Mouse (Mus musculus) thymus, adult 2 months (tissue): ENCODE results near the gene Cnpy4. TPM values are rescaled to one million over a fixed set of nuclear protein-coding genes. Genes with fewer than 3 reads are reported as not detected.
A peak's percentile ranks its signal among the peaks of the same experiment; 100 is the strongest.

Experiments
- DNase-seq: peaks from one replicate; pipeline ENCODE4 v3.0.0; 2021
- H3K27ac ChIP-seq: fragments of 200-500 bp; 2 replicates; pipeline ENCODE4 v1.5.1; 2012; ENCODE audit warnings: low read length, control low read depth; ENCODE audit not compliant: control insufficient read depth, insufficient read depth
- H3K27me3 ChIP-seq: fragments of 200-500 bp; 2 replicates; pipeline ENCODE4 v1.6.1; 2012; ENCODE audit warnings: mild to moderate bottlenecking, low read length, moderate library complexity, mixed read lengths; ENCODE audit not compliant: control insufficient read depth, insufficient read depth
- H3K36me3 ChIP-seq: fragments of 200-500 bp; 2 replicates; pipeline ENCODE4 v1.6.1; 2012; ENCODE audit warnings: mild to moderate bottlenecking, low read length, moderate library complexity; ENCODE audit not compliant: control insufficient read depth, insufficient read depth
- H3K4me1 ChIP-seq: fragments of 200-500 bp; replicated peaks from 2 replicates; pipeline ENCODE4 v1.6.1; 2012; ENCODE audit warnings: low read length; ENCODE audit not compliant: control insufficient read depth, insufficient read depth
- H3K4me3 ChIP-seq: fragments of 200-500 bp; 2 replicates; pipeline ENCODE4 v1.5.1; 2012; ENCODE audit warnings: mild to moderate bottlenecking, low read length, control low read depth, moderate library complexity; ENCODE audit not compliant: control insufficient read depth, insufficient read depth
- CTCF ChIP-seq: fragments of 200-500 bp; IDR thresholded peaks from 2 replicates; pipeline ENCODE4 v1.5.1; 2012; ENCODE audit warnings: mild to moderate bottlenecking, control low read depth, low read length, moderate library complexity, borderline replicate concordance; ENCODE audit not compliant: control insufficient read depth, poor library complexity, insufficient read depth; ENCODE audit errors: extremely low read depth
- POLR2A ChIP-seq: fragments of 200-500 bp; IDR thresholded peaks from 2 replicates; pipeline ENCODE4 v1.6.1; 2012; ENCODE audit warnings: mild to moderate bottlenecking, low read length, control low read depth, moderate library complexity; ENCODE audit not compliant: control insufficient read depth, poor library complexity, insufficient read depth; ENCODE audit errors: extremely low read depth
- WGBS: fragments of 180-500 bp; shearing (Covaris S2); methylation state at CpG from one replicate; pipeline ENCODE4 v1.1.7; 2018; 5-methylcytosine and 5-hydroxymethylcytosine counted together
- polyA plus RNA-seq: library from polyadenylated mRNA; depleted of rRNA; stranded (reverse); fragments of >200 nt; gene quantifications from 2 replicates; pipeline ENCODE4 v1.2.3, GENCODE M21; 2012

Gene Cnpy4
- polyA plus RNA-seq, 1 experiment: 9.2 TPM

GRCm38 (mm10) chr5:138173217-138173616, 14.1 kb upstream of the Cnpy4 start:
- WGBS: 90% methylated on average over 3 of the region's 3 CpGs
- H3K4me1 ChIP-seq: 0 out of 2 replicates have a peak, but pooled peaks cover 3% of the 10 kb centered on the region
- peaks cover 24% of the 10 kb centered on the region for H3K36me3 ChIP-seq
- H3K27ac ChIP-seq: no peak overlapping the region
- TF ChIP-seq CTCF (no peak), POLR2A (no peak)
- no peak overlapping the region for H3K4me3 ChIP-seq
- H3K27me3 ChIP-seq: no peaks in the 10 kb centered on the region
- no peak for DNase-seq

- H3K36me3 ChIP-seq: no peaks in the 10 kb centered on the region; the same call in 1 of the 2 replicates
- WGBS: under 1% methylated on average over 10 of the region's 10 CpGs
- TF ChIP-seq CTCF: no peak
- peak; percentile 71 for DNase-seq
- H3K4me3 ChIP-seq: peak overlapping the region; percentile 92
- H3K4me1 ChIP-seq: peaks cover 5% of the 10 kb centered on the region; the same call in 1 of the 2 replicates
- peak overlapping the region; percentile 71; the same call in 1 of the 2 replicates for H3K27ac ChIP-seq
- no peaks in the 10 kb centered on the region for H3K27me3 ChIP-seq
These were observed 499 bp downstream of the Cnpy4 start for GRCm38 (mm10) chr5:138187661-138188306.

DNA sequence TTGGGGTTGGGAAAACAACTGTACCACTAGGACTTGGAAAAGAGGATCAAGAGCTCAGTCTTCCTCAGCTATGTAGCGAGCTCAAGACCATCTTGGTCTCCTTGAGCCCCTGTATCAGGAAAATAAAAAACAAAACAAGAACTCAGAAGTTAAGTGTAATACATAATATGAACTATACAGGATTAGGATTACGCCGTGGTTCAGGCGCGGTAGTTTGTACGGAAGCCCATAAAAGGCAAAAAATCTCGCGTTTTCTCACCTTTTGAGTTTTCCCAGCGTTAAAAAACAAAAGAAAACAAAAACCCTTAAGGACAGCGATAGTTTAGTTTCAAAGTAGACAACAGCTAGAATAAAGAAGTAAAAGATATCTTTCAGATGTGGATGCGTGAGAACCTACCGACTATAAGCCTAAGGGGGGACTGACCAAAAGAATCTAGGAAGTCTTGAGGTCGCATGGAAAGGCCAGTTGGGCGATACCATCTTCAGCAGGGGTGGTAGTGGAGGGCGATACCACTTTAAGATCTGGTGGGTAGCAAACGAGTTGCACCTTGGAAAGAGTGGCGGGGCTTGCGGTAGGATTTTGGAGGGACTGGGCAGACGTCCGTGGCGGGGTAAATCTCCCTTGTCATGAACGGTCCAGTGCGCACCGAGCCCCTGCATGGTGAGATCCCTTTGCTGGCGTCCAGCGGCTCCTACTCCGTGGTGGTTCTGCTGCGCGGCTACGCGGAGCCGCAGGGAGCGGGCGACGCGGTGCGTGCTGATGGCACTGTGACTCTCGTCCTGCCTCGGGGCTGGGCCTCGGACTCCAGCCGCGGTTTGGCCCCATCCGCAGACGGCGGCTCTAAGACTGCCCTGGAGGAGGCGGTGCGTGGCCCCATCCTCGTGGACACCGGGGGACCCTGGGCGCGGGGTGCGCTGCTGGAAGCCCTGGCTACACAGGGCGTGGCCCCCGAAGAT, 6.8 kb downstream of the Cnpy4 start, which contains the start of gene Mblac1:
Gene Mblac1, plus strand, starts transcription at position 544 of the 957 bp plus-strand sequence.
- TF ChIP-seq POLR2A (peak; percentile 17; the same call in 1 of the 2 replicates), CTCF (0 out of 2 replicates have a peak, but pooled peaks have one; percentile 60)
- Histone ChIP-seq H3K36me3 (no peaks in the 10 kb centered on the region), H3K27me3 (no peaks in the 10 kb centered on the region), H3K27ac (no peak within 1 kb of the TSS), H3K4me3 (peak within 1 kb of the TSS; percentile 54), H3K4me1 (peaks cover 5% of the 10 kb centered on the region)
- 3% methylated on average over 54 of the region's 54 CpGs for WGBS
- DNase-seq: peak; percentile 83

- H3K4me1 ChIP-seq: peaks cover 5% of the 10 kb centered on the region
- 3% methylated on average over 29 of the region's 29 CpGs for WGBS
- no peak overlapping the region for H3K27ac ChIP-seq
- H3K4me3 ChIP-seq: peak overlapping the region; percentile 54
- H3K36me3 ChIP-seq: no peaks in the 10 kb centered on the region
- peak; percentile 35 for DNase-seq
- H3K27me3 ChIP-seq: no peaks in the 10 kb centered on the region
- TF ChIP-seq POLR2A (no peak), CTCF (no peak)
These were observed 7.6 kb downstream of the Cnpy4 start for GRCm38 (mm10) chr5:138194755-138195345.

- Histone ChIP-seq H3K4me1 (peaks cover 5% of the 10 kb centered on the region), H3K36me3 (no peaks in the 10 kb centered on the region), H3K27me3 (no peaks in the 10 kb centered on the region), H3K4me3 (no peak overlapping the region), H3K27ac (no peak overlapping the region)
- TF ChIP-seq POLR2A (no peak), CTCF (no peak)
- DNase-seq: no peak
- WGBS: 69% methylated on average over 7 of the region's 7 CpGs
These were observed 8.2 kb downstream of the Cnpy4 start for GRCm38 (mm10) chr5:138195463-138195862.

DNA sequence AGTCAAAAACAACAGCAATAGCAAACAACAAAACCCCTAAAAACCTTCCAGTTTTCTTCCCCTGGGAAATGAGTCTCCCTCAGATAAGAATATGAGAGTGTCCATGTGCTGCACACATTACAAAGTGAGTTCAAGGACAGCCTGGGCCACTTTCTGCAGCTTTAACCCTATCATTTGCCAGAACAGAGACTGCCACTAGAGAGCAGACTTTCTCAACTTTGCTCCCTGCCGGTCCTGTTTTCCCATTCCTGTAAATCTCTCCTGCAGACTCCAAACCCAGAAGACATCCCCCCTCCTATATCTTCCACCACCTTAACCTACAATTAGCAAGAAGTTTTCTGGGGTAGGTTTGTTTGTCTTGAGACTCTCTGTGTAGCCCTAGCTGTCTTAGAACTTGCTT, 12.3 kb downstream of the Cnpy4 start:
- 27% methylated on average over 1 of the region's 1 CpGs for WGBS
- Histone ChIP-seq H3K27ac (no peak overlapping the region), H3K4me1 (peaks cover 5% of the 10 kb centered on the region), H3K36me3 (no peaks in the 10 kb centered on the region), H3K4me3 (no peak overlapping the region), H3K27me3 (no peaks in the 10 kb centered on the region)
- DNase-seq: no peak
- TF ChIP-seq POLR2A (no peak), CTCF (no peak)
